Mouse (Mus musculus): Measurements from ENCODE around the gene Tssk2. TPM values are rescaled to one million over a fixed set of nuclear protein-coding genes. Genes with fewer than 3 reads are reported as not detected.
A peak's percentile ranks its signal among the peaks of the same experiment; 100 is the strongest.

The Tssk2 gene
- polyA plus RNA-seq, 1 experiment from 2014 or later: not detected

- no peak for ATAC-seq (ENCODE audit: low FRiP score, low TSS enrichment)
Observed at GRCm38 (mm10) chr16:17875174-17875573, 23.3 kb upstream of the Tssk2 start.

GRCm38 (mm10) chr16:17876096-17876495, 22.3 kb upstream of the Tssk2 start:
- H3K4me2 ChIP-seq (replicated peaks; ENCODE audit: low read depth): no peak overlapping the region
- no peak overlapping the region for H3K9ac ChIP-seq (ENCODE audit: low read length)
- no peak for ATAC-seq (ENCODE audit: low FRiP score, low TSS enrichment)
- no peaks in the 10 kb centered on the region for H3K27me3 ChIP-seq (ENCODE audit: control insufficient read depth, insufficient read depth, low read length)
- H3K9me3 ChIP-seq (ENCODE audit: control insufficient read depth, low read length): no peaks in the 10 kb centered on the region
- TF ChIP-seq EP300 (optimal IDR thresholded peaks at IDR 0.05) (no peak), CTCF (IDR thresholded peaks at IDR 0.05; ENCODE audit: low read depth) (no peak)
- WGBS: 94% methylated on average over 1 of the region's 1 CpGs
- no peaks in the 10 kb centered on the region for H3K4me1 ChIP-seq (replicated peaks; ENCODE audit: control insufficient read depth, insufficient read depth)
- H3K4me3 ChIP-seq (ENCODE audit: low read depth, low read length): no peak overlapping the region
- H3K27ac ChIP-seq (replicated peaks): no peak overlapping the region
- DNase-seq (ENCODE audit: low spot score): no peak
- H3K36me3 ChIP-seq (ENCODE audit: control insufficient read depth, insufficient read depth, low read length): peaks cover 2% of the 10 kb centered on the region; the same call in 1 of the 2 replicates

More at GRCm38 (mm10) chr16:17875174-17875573, 23.3 kb upstream of the Tssk2 start:
- no peak for TF ChIP-seq CTCF (IDR thresholded peaks at IDR 0.05; ENCODE audit: low read depth)
- no peak for TF ChIP-seq EP300 (optimal IDR thresholded peaks at IDR 0.05)
- 77% methylated on average over 4 of the region's 4 CpGs for WGBS
- Histone ChIP-seq H3K9ac (ENCODE audit: low read length) (no peak overlapping the region), H3K4me1 (replicated peaks; ENCODE audit: control insufficient read depth, insufficient read depth) (no peaks in the 10 kb centered on the region), H3K27me3 (ENCODE audit: control insufficient read depth, insufficient read depth, low read length) (no peaks in the 10 kb centered on the region), H3K36me3 (ENCODE audit: control insufficient read depth, insufficient read depth, low read length) (peaks cover 5% of the 10 kb centered on the region; the same call in 1 of the 2 replicates), H3K9me3 (ENCODE audit: control insufficient read depth, low read length) (no peaks in the 10 kb centered on the region), H3K4me3 (ENCODE audit: low read depth, low read length) (no peak overlapping the region), H3K27ac (replicated peaks) (no peak overlapping the region), H3K4me2 (replicated peaks; ENCODE audit: low read depth) (no peak overlapping the region)
- no peak for DNase-seq (ENCODE audit: low spot score)

GRCm38 (mm10) chr16:17879571-17879970, 18.9 kb upstream of the Tssk2 start:
- H3K4me3 ChIP-seq (ENCODE audit: low read depth, low read length): no peak overlapping the region
- H3K27me3 ChIP-seq (ENCODE audit: control insufficient read depth, insufficient read depth, low read length): no peaks in the 10 kb centered on the region
- H3K4me1 ChIP-seq (replicated peaks; ENCODE audit: control insufficient read depth, insufficient read depth): no peaks in the 10 kb centered on the region; the same call in 1 of the 2 replicates
- H3K4me2 ChIP-seq (replicated peaks; ENCODE audit: low read depth): no peak overlapping the region
- ATAC-seq (ENCODE audit: low FRiP score, low TSS enrichment) (no peak), DNase-seq (ENCODE audit: low spot score) (no peak)
- TF ChIP-seq EP300 (optimal IDR thresholded peaks at IDR 0.05) (no peak), CTCF (IDR thresholded peaks at IDR 0.05; ENCODE audit: low read depth) (no peak)
- no peak overlapping the region for H3K27ac ChIP-seq (replicated peaks)
- H3K36me3 ChIP-seq (ENCODE audit: control insufficient read depth, insufficient read depth, low read length): no peaks in the 10 kb centered on the region; the same call in 1 of the 2 replicates
- H3K9me3 ChIP-seq (ENCODE audit: control insufficient read depth, low read length): no peaks in the 10 kb centered on the region
- WGBS: 77% methylated on average over 4 of the region's 4 CpGs
- H3K9ac ChIP-seq (ENCODE audit: low read length): no peak overlapping the region

- Histone ChIP-seq H3K27ac (replicated peaks) (no peak overlapping the region), H3K4me2 (replicated peaks; ENCODE audit: low read depth) (no peak overlapping the region), H3K36me3 (ENCODE audit: control insufficient read depth, insufficient read depth, low read length) (no peaks in the 10 kb centered on the region; the same call in 1 of the 2 replicates), H3K9me3 (ENCODE audit: control insufficient read depth, low read length) (no peaks in the 10 kb centered on the region), H3K9ac (ENCODE audit: low read length) (no peak overlapping the region), H3K27me3 (ENCODE audit: control insufficient read depth, insufficient read depth, low read length) (no peaks in the 10 kb centered on the region), H3K4me1 (replicated peaks; ENCODE audit: control insufficient read depth, insufficient read depth) (no peaks in the 10 kb centered on the region; the same call in 1 of the 2 replicates), H3K4me3 (ENCODE audit: low read depth, low read length) (no peak overlapping the region)
- no peak for TF ChIP-seq CTCF (IDR thresholded peaks at IDR 0.05; ENCODE audit: low read depth)
- TF ChIP-seq EP300 (optimal IDR thresholded peaks at IDR 0.05): no peak
- no peak for ATAC-seq (ENCODE audit: low FRiP score, low TSS enrichment)
- no peak for DNase-seq (ENCODE audit: low spot score)
Observed at GRCm38 (mm10) chr16:17882196-17882595, 16.2 kb upstream of the Tssk2 start.

GRCm38 (mm10) chr16:17884116-17884515, 14.3 kb upstream of the Tssk2 start:
- H3K36me3 ChIP-seq (ENCODE audit: control insufficient read depth, insufficient read depth, low read length): no peaks in the 10 kb centered on the region; the same call in 1 of the 2 replicates
- no peak overlapping the region for H3K4me2 ChIP-seq (replicated peaks; ENCODE audit: low read depth)
- no peaks in the 10 kb centered on the region; the same call in 1 of the 2 replicates for H3K4me1 ChIP-seq (replicated peaks; ENCODE audit: control insufficient read depth, insufficient read depth)
- no peaks in the 10 kb centered on the region for H3K27me3 ChIP-seq (ENCODE audit: control insufficient read depth, insufficient read depth, low read length)
- TF ChIP-seq CTCF (IDR thresholded peaks at IDR 0.05; ENCODE audit: low read depth): no peak
- TF ChIP-seq EP300 (optimal IDR thresholded peaks at IDR 0.05): no peak
- ATAC-seq (ENCODE audit: low FRiP score, low TSS enrichment) (no peak), DNase-seq (ENCODE audit: low spot score) (no peak)
- WGBS: 61% methylated on average over 6 of the region's 6 CpGs
- H3K9ac ChIP-seq (ENCODE audit: low read length): no peak overlapping the region
- no peaks in the 10 kb centered on the region for H3K9me3 ChIP-seq (ENCODE audit: control insufficient read depth, low read length)
- H3K27ac ChIP-seq (replicated peaks): no peak overlapping the region
- H3K4me3 ChIP-seq (ENCODE audit: low read depth, low read length): no peak overlapping the region

GRCm38 (mm10) chr16:17889689-17890341, 8.6 kb upstream of the Tssk2 start:
- Histone ChIP-seq H3K4me2 (replicated peaks; ENCODE audit: low read depth) (peak overlapping the region; percentile 75), H3K4me1 (replicated peaks; ENCODE audit: control insufficient read depth, insufficient read depth) (peaks cover 6% of the 10 kb centered on the region; the same call in 1 of the 2 replicates), H3K9ac (ENCODE audit: low read length) (no peak overlapping the region; the same call in 1 of the 2 replicates), H3K4me3 (ENCODE audit: low read depth, low read length) (no peak overlapping the region), H3K36me3 (ENCODE audit: control insufficient read depth, insufficient read depth, low read length) (no peaks in the 10 kb centered on the region), H3K27me3 (ENCODE audit: control insufficient read depth, insufficient read depth, low read length) (no peaks in the 10 kb centered on the region), H3K27ac (replicated peaks) (no peak overlapping the region), H3K9me3 (ENCODE audit: control insufficient read depth, low read length) (no peaks in the 10 kb centered on the region)
- TF ChIP-seq CTCF (IDR thresholded peaks at IDR 0.05; ENCODE audit: low read depth) (no peak), EP300 (optimal IDR thresholded peaks at IDR 0.05) (no peak)
- 80% methylated on average over 6 of the region's 6 CpGs for WGBS
- ATAC-seq (ENCODE audit: low FRiP score, low TSS enrichment) (no peak), DNase-seq (ENCODE audit: low spot score) (no peak)
